ENCODE assay signal across 8 mouse cellular contexts in genomic region chr2:71745610-71746374, GRCm38 (mm10). TPM values are rescaled to one million over a fixed set of nuclear protein-coding genes. Genes with fewer than 3 reads are reported as not detected.
A peak's percentile ranks its signal among the peaks of the same experiment; 100 is the strongest.
DNase-seq lines count a peak whose midpoint lies in the region; ATAC-seq lines count a peak whose summit lies in the region.

Gene Itga6, plus strand, starts transcription at chr2:71745616.

- no peak for ATAC-seq in kidney, embryonic 14.5 days (ENCODE audit: low FRiP score, low TSS enrichment)
- ATAC-seq in intestine, embryonic 14.5 days (replicated peaks; ENCODE audit: low FRiP score, low TSS enrichment, low read depth), result no peak

- H3K9ac ChIP-seq in kidney, embryonic 14.5 days (ENCODE audit: low read depth, low read length), result no peak within 1 kb of the TSS; the same call in 1 of the 2 replicates
- H3K9ac ChIP-seq in intestine, embryonic 14.5 days (ENCODE audit: low read length), result no peak within 1 kb of the TSS

- peak within 1 kb of the TSS; percentile 38; the same call in 1 of the 2 replicates for H3K27ac ChIP-seq in kidney, embryonic 14.5 days (ENCODE audit: low read depth, low read length)
- H3K27ac ChIP-seq in intestine, embryonic 14.5 days (ENCODE audit: low read depth), result peak within 1 kb of the TSS; percentile 22
- peak within 1 kb of the TSS; percentile 75 for H3K27ac ChIP-seq in midbrain, embryonic 10.5 days (replicated peaks)

- DNase-seq in kidney, adult 11 months, result no peak
- no peak for DNase-seq in adrenal gland, postnatal 10 days
- DNase-seq in gastrocnemius, postnatal 14 days, result no peak
- DNase-seq in intestine, embryonic 14.5 days (ENCODE audit: low spot score), result no peak
- DNase-seq in midbrain, embryonic 10.5 days (ENCODE audit: low spot score), result no peak
- no peak for DNase-seq in ovary, postnatal 14 days (ENCODE audit: low spot score)
- no peak for DNase-seq in spleen, postnatal 10 days (ENCODE audit: low spot score in 2 of 2)

- H3K4me2 ChIP-seq in kidney, embryonic 14.5 days (replicated peaks; ENCODE audit: low read depth, low read length), result peak within 1 kb of the TSS; percentile 17; the same call in 1 of the 2 replicates
- no peak within 1 kb of the TSS for H3K4me2 ChIP-seq in intestine, embryonic 14.5 days (ENCODE audit: low read length)

- WGBS in kidney, embryonic 14.5 days, result 79% methylated on average over 6 of the region's 6 CpGs
- 66% methylated on average over 6 of the region's 6 CpGs for whole genome bisulfite sequencing in intestine, embryonic 14.5 days
- 42% methylated on average over 6 of the region's 6 CpGs for WGBS in midbrain, embryonic 10.5 days

- H3K4me3 ChIP-seq in kidney, embryonic 14.5 days (ENCODE audit: low read length), result no peak within 1 kb of the TSS
- no peak within 1 kb of the TSS for H3K4me3 ChIP-seq in intestine, embryonic 14.5 days (ENCODE audit: low read depth, low read length)
- H3K4me3 ChIP-seq in midbrain, embryonic 10.5 days, result peak within 1 kb of the TSS; percentile 5; the same call in 1 of the 2 replicates

- no peaks in the 10 kb centered on the region for H3K9me3 ChIP-seq in kidney, embryonic 14.5 days (ENCODE audit: control insufficient read depth, low read length)
- H3K9me3 ChIP-seq in intestine, embryonic 14.5 days (ENCODE audit: control insufficient read depth, low read length), result no peaks in the 10 kb centered on the region
- H3K9me3 ChIP-seq in midbrain, embryonic 10.5 days (replicated peaks), result no peaks in the 10 kb centered on the region

- intact Hi-C loops in gastrocnemius, postnatal 14 days (cut with DNase I; ENCODE audit: low total_unique reads), result no loop called here

- H3K27me3 ChIP-seq in kidney, embryonic 14.5 days (ENCODE audit: control insufficient read depth, insufficient read depth, low read length), result no peaks in the 10 kb centered on the region
- no peaks in the 10 kb centered on the region for H3K27me3 ChIP-seq in intestine, embryonic 14.5 days (replicated peaks; ENCODE audit: control insufficient read depth, insufficient read depth, low read length)
- peaks cover 49% of the 10 kb centered on the region for H3K27me3 ChIP-seq in midbrain, embryonic 10.5 days (ENCODE audit: low read depth, poor library complexity, severe bottlenecking)

- no peaks in the 10 kb centered on the region for H3K36me3 ChIP-seq in kidney, embryonic 14.5 days (ENCODE audit: control insufficient read depth, insufficient read depth, low read length)
- H3K36me3 ChIP-seq in intestine, embryonic 14.5 days (ENCODE audit: control insufficient read depth, insufficient read depth, low read length), result no peaks in the 10 kb centered on the region
- no peaks in the 10 kb centered on the region for H3K36me3 ChIP-seq in midbrain, embryonic 10.5 days

- peaks cover 26% of the 10 kb centered on the region for H3K4me1 ChIP-seq in kidney, embryonic 14.5 days (ENCODE audit: control insufficient read depth, insufficient read depth, low read length)
- H3K4me1 ChIP-seq in intestine, embryonic 14.5 days (replicated peaks; ENCODE audit: control insufficient read depth, insufficient read depth, low read length), result peaks cover 5% of the 10 kb centered on the region; the same call in 1 of the 2 replicates
- H3K4me1 ChIP-seq in midbrain, embryonic 10.5 days, result peaks cover 81% of the 10 kb centered on the region

RNA-seq across cellular contexts. Expression of gene Itga6, which starts in this region (rescaled TPM):
- polyA plus RNA-seq in kidney, embryonic 14.5 days (2014; fragmentation: Nextera tagmentation; extraction: Ambion mirVana), result 65.6 and 95.8 TPM in 2 replicates
- total RNA-seq in adrenal gland, postnatal 10 days (2021), result 100 to 1,000 TPM; 145 to 179 TPM
- 10 to 100 TPM; 33.2 to 40.0 TPM for total RNA-seq in gastrocnemius, postnatal 14 days (2021)
- 56.2 and 62.1 TPM in 2 replicates for polyA plus RNA-seq in intestine, embryonic 14.5 days (2014; fragmentation: Nextera tagmentation; extraction: Ambion mirVana)
- polyA plus RNA-seq in midbrain, embryonic 10.5 days (2016; fragmentation: Nextera tagmentation; extraction: Ambion mirVana), result 25.3 and 34.3 TPM in 2 replicates

Comparison
In these comparisons a context has a peak if more than half of its experiments do, and no peak if none do; other contexts are left out.
1. H3K27ac ChIP-seq: peak in every context shown above with its lines; median percentile 75 in midbrain, embryonic 10.5 days; 38 in kidney, embryonic 14.5 days; 22 in intestine, embryonic 14.5 days.